Mouse (Mus musculus): ENCODE data around the gene Cldnd2.

Gene Cldnd2

DNA sequence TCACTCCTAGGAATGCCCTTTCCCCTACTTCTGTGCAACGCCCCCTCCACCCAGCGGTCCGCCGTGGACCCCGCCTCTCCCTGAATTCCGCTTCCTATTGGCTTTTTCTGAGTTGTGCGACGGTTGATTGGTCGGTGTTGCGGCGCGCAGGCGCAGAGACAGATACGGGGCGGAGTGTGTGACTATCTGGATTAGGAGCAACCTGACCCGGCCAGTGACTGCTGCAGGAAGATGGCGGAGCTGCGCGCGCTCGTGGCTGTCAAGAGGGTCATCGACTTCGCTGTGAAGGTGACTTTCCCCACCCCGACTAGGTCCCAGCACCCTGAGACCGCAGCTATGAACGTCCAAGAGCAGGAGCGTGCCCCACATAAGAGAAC is 3.3 kb downstream of the Cldnd2 start, which contains the start of the genes Etfb and Gm45233:
Gene Etfb, plus strand, starts transcription at position 167 of the 377 bp plus-strand sequence.
Gene Gm45233, plus strand, starts transcription at position 212 of the 377 bp plus-strand sequence.
- peak; percentile 97 to 98 for DNase-seq (ENCODE audit: inconsistent age in 2 of 2, low spot score in 1 of 2)

DNA sequence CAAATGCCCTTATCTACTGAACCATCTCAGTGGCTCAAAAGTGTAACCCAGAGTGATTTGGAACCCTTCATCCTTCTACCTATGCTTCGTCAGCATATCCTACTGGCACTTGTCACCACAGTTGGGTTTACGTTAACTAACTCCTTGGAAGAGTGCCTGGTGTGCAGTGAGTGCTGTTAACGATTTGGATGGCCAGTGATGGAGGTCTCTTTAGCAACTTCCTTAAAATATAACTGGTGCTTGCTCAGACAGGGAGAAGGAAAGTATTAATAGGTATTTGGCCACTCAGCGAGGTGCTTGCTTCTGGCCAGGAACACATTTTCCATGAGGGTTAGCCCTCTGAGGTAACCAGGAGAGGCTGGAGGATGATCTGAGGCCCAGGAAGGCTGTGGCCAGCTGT is 7.2 kb downstream of the Cldnd2 start:
- no peak for DNase-seq (ENCODE audit: inconsistent age in 2 of 2, low spot score in 1 of 2)

DNA sequence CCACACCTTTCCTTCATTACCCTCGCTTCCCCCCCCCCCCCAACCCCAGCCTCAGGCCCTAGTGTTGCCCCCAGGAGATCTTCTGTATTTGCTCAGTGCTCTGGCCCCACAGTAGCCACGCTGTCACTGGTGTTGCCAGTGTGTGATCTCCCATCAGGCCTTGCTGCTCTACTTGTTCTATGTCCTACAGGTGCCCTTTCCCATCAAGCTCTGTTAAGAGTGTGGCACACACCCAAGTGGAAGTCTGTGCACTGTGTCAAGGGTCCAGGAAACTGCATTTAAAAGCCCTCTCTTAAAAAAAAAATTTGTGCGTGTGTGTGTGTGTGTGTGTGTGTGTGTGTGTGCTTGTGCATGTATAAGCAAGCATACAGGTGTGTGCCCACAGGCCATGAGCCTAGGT is 7.7 kb downstream of the Cldnd2 start:
- no peak for DNase-seq (ENCODE audit: inconsistent age in 2 of 2, low spot score in 1 of 2)

DNA sequence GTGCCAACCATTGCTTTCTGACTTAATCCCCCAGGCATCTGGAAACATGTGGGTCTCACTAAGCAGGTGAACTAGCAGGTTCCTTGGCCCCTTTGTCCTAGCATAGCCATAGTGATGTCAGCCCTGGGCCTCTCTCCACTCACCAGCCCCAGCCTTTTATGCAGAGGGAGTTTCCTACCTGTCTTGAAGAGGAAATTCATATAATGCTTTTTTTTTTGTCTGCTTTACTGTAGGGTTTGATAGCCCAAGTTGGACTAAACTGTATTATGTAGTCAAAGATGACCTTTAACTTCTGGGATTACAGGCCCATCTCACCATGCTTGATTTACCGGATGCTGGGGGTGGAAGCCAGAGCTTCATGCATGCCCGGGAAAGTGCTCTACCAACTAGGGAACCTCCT is 9.2 kb downstream of the Cldnd2 start:
- DNase-seq (ENCODE audit: inconsistent age in 2 of 2, low spot score in 1 of 2): no peak

DNA sequence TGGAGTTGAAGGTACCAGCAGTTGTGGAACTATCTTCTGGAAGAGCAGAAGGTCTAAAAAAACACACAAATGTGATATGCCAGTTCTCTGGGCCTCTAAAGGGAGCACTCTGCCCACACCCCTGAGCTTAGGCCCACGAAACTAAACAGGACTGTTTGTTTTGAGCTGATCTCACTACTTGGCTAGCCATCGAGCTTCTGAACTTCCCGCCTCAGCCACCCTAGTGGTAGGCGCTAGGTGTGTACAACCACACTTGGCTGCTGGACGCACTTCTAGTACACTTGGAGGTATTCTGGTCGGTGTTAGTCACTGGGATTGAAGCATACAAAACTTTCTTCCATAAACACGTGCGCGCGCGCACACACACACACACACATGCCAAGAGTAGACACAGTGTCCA is 11.1 kb downstream of the Cldnd2 start:
- no peak for DNase-seq (ENCODE audit: inconsistent age in 2 of 2, low spot score in 1 of 2)

DNA sequence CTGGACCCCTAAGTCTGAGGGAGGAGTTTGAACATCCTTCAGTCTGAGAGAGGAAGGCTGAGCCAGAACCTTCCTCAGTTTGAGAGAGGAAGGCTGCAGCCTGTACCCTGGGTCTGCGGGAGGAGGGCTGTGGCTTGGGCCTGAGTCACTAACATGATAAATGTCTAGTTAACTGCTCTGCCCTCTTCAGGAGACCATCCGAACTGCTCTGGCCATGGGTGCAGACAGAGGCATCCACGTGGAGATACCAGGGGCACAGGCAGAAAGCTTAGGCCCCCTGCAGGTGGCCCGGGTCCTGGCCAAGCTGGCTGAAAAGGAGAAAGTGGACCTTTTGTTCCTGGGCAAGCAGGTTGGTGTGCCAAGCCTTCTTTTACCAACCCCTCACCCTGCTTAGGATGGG is 12.0 kb downstream of the Cldnd2 start:
- peak; percentile 51 to 70 for DNase-seq (ENCODE audit: inconsistent age in 2 of 2, low spot score in 1 of 2)

DNA sequence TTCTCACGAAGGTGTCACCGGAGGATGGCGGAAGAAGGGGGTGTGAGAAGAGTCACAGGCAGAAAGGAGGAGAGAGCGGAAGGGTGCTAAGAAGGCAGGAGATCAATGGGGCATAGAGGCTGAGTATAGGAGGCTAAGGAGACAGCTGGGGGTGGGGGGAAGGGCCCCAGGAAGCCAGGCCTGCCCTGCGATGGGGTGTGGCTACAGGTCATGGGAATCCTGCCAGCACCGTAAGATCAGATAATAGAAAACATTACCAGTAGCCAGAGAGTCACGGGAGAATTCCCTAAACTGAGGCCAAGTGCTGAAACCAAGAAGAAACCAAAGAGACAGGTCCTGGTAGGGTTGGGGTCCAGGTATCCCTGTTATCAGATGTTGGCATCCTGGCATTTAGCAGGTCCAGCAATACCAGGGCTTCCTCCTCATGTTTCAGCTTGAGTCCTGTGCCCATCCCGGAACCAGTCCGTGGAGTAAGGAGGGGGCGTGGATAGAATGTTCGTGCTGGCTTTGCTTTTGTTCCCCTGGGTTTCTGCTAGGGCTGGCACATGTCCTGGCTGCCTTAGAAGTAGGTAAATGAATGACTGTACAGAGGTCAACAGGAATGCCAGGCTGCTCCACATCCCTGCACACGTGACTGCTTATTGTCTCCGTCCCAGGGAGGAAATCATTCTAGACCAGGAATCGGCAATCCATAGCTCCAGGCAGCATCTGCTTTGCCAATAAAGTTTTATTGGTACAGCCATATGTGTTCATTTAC is 13.2 kb downstream of the Cldnd2 start:
- DNase-seq (ENCODE audit: inconsistent age in 2 of 2, low spot score in 1 of 2): peak in 1 of 2 experiments; percentile 53

DNA sequence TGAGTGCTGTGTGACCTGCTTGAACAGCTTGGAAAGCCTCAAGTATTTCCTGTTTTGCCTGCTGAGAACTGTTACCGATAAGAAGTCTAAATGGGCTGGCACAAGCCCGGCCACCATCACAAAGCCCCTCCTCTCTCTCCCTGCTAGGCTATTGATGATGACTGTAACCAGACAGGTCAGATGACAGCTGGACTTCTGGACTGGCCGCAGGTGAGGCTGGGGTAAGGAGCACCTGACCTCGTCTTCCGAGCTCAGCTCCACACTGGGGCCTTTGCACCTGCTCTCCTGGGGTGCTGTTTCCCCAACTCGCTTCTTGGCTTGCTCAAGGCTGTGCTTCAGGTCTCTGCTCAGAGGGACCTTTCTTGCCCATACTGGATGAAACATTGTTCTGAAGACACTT is 13.8 kb downstream of the Cldnd2 start:
- DNase-seq (ENCODE audit: inconsistent age in 2 of 2, low spot score in 1 of 2): no peak

DNA sequence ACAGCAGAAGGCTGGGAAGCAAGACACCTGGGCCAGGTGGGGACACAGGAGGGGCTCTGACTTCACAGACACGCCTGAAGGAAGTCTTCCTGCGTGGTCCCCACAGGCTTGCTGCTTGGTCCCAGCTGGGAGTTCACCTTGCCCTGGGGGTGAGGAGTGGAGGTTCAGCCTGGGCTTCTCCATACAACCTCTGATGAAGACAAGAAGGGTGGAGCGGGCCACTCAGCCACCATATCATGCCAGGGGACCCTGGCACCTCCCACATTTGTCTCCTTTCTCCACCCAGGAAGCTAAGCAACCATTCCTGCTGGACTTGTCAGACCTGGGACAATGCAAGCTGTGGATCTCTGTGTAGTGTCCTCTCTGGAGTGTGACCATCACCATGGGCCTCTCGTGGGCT is 22.3 kb downstream of the Cldnd2 start, which contains the start of gene Vsig10l:
Gene Vsig10l, plus strand, starts transcription at position 301 of the 400 bp plus-strand sequence.
- DNase-seq (ENCODE audit: inconsistent age in 2 of 2, low spot score in 1 of 2): no peak

DNA sequence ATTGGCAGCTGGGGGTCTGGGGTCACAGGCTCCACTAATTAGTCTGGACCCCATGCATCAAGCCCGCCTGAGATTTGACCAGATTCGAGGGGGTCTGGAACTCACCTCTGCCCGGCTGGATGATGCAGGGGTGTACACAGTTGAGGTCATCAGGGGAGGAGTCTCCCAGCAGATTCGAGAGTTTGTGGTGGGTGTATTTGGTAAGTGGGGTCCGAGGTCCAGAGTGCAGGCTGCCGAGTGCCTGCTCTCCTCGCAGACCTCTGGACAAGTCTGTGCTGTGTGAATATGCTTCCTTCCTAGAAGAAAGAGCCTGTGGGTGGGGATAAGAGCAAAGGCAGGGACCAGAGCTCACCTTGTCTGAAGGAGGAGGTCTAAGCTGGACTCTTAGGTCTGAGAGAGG is 23.4 kb downstream of the Cldnd2 start:
- no peak for DNase-seq (ENCODE audit: inconsistent age in 2 of 2, low spot score in 1 of 2)

DNA sequence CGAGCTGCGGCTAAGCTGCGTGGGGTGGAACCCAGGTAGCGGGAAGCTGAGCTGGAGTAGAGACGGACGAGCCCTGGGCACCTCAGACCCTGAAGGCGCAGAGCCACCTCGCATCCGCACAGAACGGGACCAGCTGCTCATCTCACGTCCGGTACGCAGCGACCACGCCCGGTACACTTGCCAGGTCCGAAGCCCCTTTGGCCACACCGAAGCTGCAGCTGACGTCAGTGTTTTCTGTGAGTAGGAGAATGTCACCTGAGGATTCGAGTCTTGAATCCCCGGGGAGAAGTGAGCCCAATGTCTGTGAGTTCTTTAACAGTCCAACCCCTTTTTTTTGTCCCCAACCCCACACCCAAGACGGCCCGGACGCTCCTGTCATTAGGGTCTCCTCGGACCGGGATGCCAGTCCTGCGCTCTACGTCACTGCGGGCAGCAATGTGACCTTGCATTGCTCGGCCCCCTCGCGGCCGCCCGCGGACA is 24.3 kb downstream of the Cldnd2 start:
- DNase-seq (ENCODE audit: inconsistent age in 2 of 2, low spot score in 1 of 2): peak in 1 of 2 experiments; percentile 50

DNA sequence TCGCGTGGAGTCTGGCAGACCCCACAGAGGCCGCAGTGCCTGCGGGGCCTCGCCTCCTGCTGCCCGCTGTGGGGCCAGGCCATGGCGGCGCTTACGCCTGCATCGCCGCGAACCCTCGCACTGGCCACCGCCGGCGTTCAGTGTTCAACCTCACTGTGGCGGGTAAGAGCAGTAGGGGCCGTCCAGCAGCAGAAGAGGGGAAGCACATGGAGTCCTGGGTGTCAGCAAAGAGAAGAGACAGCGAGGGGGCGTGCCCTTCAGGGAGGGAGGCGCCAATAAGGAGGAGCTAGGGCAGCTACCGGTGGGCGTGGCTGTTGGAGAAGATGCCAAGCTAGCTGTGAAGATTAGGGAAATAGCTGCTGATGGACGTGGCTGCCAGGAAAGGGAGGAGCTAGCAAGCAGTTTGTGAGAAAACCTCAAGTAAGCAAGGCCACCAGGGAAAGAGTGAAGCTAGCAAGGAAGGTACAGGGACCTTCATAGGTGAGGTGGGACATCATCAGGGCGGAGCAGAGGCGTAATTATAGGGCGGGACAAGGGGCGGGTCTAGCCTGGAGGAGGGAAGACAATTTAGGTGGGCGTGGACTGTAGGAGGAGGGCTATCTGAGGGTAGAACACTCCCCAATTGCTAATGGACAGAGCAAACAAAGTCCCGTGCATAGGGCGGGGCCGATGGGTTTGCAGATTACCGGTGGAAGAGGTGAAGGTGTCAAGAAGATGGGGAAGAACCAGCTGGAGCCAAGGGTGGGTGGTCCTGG is 24.9 kb downstream of the Cldnd2 start:
- DNase-seq (ENCODE audit: inconsistent age in 2 of 2, low spot score in 1 of 2): peak; percentile 91 to 96

DNA sequence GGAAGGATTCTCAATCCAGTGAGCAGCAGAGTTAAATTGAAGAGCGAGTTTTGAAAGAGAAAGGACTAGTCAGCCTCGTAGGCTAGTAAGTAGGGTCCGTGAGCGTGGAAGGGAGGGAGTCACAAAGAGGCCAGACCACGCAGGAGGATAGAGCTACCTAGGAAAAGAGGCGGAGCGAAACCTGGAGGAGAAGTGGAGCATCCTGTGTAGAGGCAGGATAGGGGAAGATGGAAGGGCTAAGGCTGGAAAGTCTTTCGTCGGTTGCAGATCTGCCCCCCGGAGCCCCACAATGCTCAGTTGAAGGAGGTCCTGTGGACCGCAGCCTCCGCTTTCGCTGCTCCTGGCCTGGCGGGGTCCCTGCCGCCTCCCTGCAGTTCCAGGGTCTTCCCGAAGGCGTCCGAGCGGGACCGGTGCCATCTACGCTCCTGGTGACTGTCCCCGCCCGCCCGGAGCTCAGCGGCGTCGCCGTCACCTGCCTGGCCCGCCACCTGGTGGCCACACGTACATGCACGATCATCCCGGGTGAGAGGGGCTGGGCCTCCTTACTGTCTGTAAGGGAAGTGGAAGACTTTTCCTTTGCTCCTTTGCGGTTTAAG is 25.6 kb downstream of the Cldnd2 start:
- DNase-seq (ENCODE audit: inconsistent age in 2 of 2, low spot score in 1 of 2): peak; percentile 84 to 93

DNA sequence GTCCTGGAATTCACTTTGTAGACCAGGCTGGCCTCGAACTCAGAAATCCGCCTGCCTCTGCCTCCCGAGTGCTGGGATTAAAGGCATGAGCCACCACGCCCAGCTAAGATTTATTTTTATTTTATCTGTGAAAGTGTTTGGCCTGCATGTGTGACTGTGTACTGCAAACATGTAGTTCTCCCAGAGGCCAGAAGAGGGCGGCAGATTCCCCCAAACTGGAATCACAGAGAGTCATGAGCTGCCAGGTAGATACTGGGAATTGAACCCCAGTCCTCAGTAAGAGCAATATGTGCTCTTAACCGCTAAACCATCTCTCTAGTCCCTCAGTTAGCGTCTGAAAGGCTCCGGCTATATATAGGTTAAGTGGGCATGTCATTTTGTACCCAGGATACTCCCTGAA is 29.8 kb downstream of the Cldnd2 start:
- DNase-seq (ENCODE audit: inconsistent age in 2 of 2, low spot score in 1 of 2): peak in 1 of 2 experiments; percentile 68

DNA sequence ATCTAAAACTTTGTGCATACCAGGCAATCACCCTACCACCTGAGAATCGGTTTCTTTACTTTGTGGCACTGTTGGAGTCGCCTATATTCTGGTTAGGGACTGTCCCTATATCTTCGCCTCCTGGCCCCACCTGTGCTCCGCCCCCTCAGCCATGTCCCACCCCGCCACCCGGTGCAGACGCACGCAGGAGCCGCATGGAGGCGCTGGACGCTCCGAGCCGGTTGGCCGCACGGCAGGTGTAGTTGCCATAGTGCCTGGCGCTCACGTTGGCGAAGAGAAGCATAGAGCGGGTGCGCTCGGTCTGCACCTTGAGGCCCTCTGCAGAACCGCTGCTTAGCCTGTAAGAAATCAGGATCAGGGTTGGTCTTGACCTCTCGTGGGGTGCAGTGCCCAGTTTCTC is 35.1 kb downstream of the Cldnd2 start:
- no peak for DNase-seq (ENCODE audit: inconsistent age in 2 of 2, low spot score in 1 of 2)

DNA sequence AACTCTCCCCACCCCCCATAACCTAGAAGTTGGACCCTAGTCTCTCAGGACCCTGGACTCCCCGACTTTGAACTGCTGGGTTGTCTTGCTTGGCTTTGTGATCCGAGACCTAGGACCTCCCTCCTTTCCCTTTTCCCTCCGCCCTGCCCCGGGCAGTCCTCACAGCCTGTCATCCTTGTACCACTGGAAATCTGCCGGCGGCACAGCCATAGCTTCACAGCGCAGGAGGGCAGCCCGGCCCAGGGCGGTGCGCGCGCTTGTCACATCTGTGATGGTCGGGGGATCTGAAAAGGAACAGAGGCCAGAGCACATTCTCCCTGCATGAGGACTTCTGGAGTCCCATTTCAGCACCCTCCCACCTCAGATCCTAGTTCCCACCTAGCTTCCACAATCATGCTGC is 35.8 kb downstream of the Cldnd2 start:
- DNase-seq (ENCODE audit: inconsistent age in 2 of 2, low spot score in 1 of 2): no peak

DNA sequence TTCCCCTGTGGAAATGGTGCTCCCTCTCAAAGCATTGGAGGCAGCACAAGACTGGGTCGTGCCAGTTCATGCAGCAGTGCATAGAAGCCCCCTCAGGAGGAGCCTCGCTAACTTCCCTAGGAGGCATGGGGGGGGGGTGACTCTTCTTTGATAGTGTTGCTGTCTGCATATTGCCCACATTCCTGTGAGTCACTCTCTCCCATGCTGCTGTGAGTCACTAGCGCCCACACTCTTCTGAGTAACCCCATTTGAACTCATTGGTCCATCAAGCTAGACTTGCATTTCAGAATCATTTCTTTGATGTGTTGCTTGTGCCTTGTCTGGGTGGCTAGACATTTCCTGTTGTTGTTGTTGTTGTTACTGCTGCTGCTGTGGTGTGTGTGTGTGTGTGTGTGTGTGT is 40.6 kb downstream of the Cldnd2 start:
- peak in 1 of 2 experiments; percentile 66 for DNase-seq (ENCODE audit: inconsistent age in 2 of 2, low spot score in 1 of 2)

DNA sequence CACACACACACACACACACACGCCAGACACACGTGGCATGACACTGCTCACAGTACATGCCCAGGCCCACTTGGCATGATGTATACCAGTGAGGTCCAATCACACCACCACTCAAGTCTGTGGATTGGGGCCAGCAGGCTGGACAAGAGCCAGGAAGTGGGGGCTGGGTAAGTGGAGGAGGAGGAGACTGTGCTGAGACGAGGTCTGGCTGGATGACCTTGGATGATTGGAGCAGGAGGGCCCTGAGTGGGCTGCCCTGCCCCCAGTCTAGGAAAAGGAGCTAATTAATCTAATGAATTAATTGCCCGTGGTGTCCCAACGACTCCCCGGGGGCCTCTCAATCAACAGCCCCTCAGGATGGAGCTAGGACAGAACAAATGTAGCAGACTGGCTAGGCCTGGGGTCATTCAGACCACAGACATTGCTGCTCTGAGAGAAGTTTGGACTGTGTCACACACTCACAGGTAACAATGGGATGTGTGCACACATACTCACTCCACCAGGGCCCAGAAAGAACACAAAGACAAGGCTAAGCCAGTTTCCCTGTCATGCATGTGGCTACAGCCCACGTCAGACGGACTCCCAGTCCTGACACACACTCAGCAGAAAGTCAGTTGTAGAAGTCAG is 41.6 kb downstream of the Cldnd2 start:
- peak in 1 of 2 experiments; percentile 56 for DNase-seq (ENCODE audit: inconsistent age in 2 of 2, low spot score in 1 of 2)

DNA sequence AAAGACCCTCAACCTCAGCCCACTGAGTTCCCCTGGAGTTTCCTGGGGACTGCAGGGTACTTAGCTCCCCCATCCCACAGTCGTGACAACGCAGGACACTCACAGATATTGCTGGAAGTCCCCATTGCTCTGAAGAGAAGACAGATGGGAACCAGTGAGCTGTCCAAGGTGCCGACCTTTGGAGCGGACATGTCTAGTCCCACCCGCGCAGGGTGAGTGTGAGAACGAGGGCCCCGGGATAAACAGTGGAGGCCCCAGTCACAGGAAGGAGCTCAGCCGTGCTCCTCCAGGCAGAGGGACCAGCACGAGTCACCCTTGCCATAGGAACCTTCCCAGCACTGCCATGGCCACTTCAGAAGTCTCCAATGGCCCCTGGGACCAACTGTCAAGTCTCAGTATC is 42.7 kb downstream of the Cldnd2 start:
- DNase-seq (ENCODE audit: inconsistent age in 2 of 2, low spot score in 1 of 2): peak in 1 of 2 experiments; percentile 42

DNA sequence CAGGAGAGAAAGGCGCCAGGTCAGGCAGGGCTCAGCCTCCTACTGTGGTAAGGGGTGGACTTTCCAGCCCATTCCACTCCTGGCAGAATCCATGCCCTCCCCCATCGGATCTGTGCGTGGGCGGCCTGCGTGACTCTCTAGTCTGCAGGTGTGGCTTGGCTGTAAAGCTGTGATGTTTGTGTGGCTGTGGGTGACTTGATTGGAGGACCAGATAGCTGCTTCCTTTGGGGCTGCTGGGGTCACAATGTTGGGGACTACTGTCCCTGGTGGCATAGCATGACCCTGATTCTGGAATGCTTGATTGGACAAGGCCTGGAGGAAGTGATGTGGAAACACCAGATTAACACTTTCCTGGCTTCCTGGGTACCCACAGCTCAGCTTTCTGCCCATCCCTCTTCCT is 48.1 kb downstream of the Cldnd2 start:
- DNase-seq (ENCODE audit: inconsistent age in 2 of 2, low spot score in 1 of 2): no peak

DNA sequence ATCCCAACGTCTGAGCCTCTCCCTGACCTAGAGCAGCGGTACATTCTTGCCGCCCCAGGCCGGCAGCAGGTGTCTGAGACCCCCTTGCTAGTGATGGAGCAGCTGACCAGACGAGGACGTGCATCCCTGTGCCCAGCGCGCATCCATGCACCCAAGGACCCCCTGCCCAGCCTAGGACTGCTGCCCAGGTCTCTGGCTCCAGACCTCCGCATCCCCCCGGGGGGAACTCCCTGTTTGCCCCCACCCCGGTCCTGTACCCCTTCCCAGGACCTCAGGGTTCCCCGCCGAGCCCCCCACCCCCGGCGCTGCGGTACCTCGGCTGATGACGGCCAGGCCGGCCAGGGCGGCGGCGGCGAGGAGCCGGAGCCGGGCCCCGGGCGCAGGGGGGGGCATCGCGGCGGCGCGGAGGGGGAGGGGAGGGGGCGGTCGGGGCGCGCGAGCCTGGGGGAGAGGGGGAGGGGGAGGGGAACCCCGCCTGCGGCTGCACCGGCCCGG is 49.1 kb downstream of the Cldnd2 start, which contains the start of gene Iglon5:
Gene Iglon5, minus strand, starts transcription at position 445 of the 495 bp plus-strand sequence.
- DNase-seq (ENCODE audit: inconsistent age in 2 of 2, low spot score in 1 of 2): peak in 1 of 2 experiments; percentile 27

All from adrenal gland, adult (tissue).